Mouse (Mus musculus) testis, adult 2 months (tissue): ENCODE data around the gene Gm20388. TPM values are rescaled to one million over a fixed set of nuclear protein-coding genes. Genes with fewer than 3 reads are reported as not detected.

Experiments
- H3K27ac ChIP-seq: fragments of 200-500 bp; 2 replicates; pipeline ENCODE4 v1.5.1; 2012; ENCODE audit warnings: low read depth, low read length; ENCODE audit not compliant: control insufficient read depth, insufficient read depth
- H3K27me3 ChIP-seq: fragments of 200-500 bp; 2 replicates; pipeline ENCODE4 v1.6.1; 2012; ENCODE audit warnings: mild to moderate bottlenecking, low read length, moderate library complexity; ENCODE audit not compliant: control insufficient read depth, insufficient read depth
- H3K36me3 ChIP-seq: fragments of 200-500 bp; 2 replicates; pipeline ENCODE4 v1.6.1; 2012; ENCODE audit warnings: mild to moderate bottlenecking, low read length; ENCODE audit not compliant: control insufficient read depth, insufficient read depth
- H3K4me1 ChIP-seq: fragments of 200-500 bp; 2 replicates; pipeline ENCODE4 v1.6.1; 2012; ENCODE audit warnings: low read length; ENCODE audit not compliant: control insufficient read depth, insufficient read depth
- H3K4me3 ChIP-seq: fragments of 200-500 bp; 2 replicates; pipeline ENCODE4 v1.5.1; 2012; ENCODE audit warnings: low read depth, mild to moderate bottlenecking, low read length, moderate library complexity, mixed read lengths; ENCODE audit not compliant: control insufficient read depth
- CTCF ChIP-seq: fragments of 200-500 bp; IDR thresholded peaks from 2 replicates; pipeline ENCODE4 v1.5.1; 2012; ENCODE audit warnings: low read depth, mild to moderate bottlenecking, inconsistent platforms, low read length, moderate library complexity; ENCODE audit not compliant: control insufficient read depth, insufficient read depth, insufficient replicate concordance
- POLR2A ChIP-seq: fragments of 200-500 bp; IDR thresholded peaks from 2 replicates; pipeline ENCODE4 v1.6.1; 2012; ENCODE audit warnings: low read depth, mild to moderate bottlenecking, inconsistent platforms, low read length, moderate library complexity; ENCODE audit not compliant: control insufficient read depth
- polyA plus RNA-seq: library from polyadenylated mRNA; depleted of rRNA; stranded (reverse); fragments of >200 nt; gene quantifications from 2 replicates; pipeline ENCODE4 v1.2.3, GENCODE M21; 2012

The Gm20388 gene
- polyA plus RNA-seq, 1 experiment = 5.6 TPM

GRCm38 (mm10) chr8:122407678-122408077 is 2497.0 kb downstream of the Gm20388 start:
- TF ChIP-seq CTCF (no peak), POLR2A (no peak)
- no peak overlapping the region for H3K4me3 ChIP-seq
- H3K4me1 ChIP-seq = no peaks in the 10 kb centered on the region
- no peaks in the 10 kb centered on the region for H3K27me3 ChIP-seq
- H3K27ac ChIP-seq = no peak overlapping the region
- peaks cover 13% of the 10 kb centered on the region for H3K36me3 ChIP-seq

GRCm38 (mm10) chr8:122414311-122414710 is 2503.7 kb downstream of the Gm20388 start:
- no peaks in the 10 kb centered on the region for H3K4me1 ChIP-seq
- TF ChIP-seq POLR2A = no peak
- no peak for TF ChIP-seq CTCF
- no peaks in the 10 kb centered on the region for H3K27me3 ChIP-seq
- H3K27ac ChIP-seq = no peak overlapping the region
- peaks cover 16% of the 10 kb centered on the region for H3K36me3 ChIP-seq
- no peak overlapping the region for H3K4me3 ChIP-seq

DNA sequence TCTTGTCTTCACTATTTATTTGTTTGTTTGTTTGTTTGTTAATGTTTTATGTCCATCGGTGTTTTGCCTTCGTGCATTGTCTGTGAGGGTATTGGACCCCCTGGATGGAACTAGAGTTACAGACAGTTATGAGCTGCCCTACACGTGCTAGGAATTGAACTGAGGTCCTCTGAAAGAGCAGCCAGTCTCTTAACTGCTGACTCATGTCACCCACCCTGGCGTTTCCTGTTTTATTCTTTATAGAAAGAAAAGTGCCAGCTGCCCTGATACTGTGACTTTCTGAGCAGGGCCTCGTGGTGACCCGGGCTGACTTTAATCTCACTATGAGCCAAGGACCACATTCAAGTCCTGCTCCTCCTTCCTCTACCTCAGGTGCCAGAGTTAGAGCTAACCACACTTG is 2504.9 kb downstream of the Gm20388 start:
- H3K27me3 ChIP-seq = no peaks in the 10 kb centered on the region
- no peak overlapping the region for H3K4me3 ChIP-seq
- peaks cover 13% of the 10 kb centered on the region for H3K36me3 ChIP-seq
- no peak overlapping the region for H3K27ac ChIP-seq
- TF ChIP-seq CTCF (no peak), POLR2A (no peak)
- no peaks in the 10 kb centered on the region for H3K4me1 ChIP-seq

GRCm38 (mm10) chr8:122419881-122420555 is 2509.4 kb downstream of the Gm20388 start:
- TF ChIP-seq POLR2A = no peak
- TF ChIP-seq CTCF = no peak
- no peak overlapping the region for H3K27ac ChIP-seq
- no peak overlapping the region for H3K4me3 ChIP-seq
- H3K36me3 ChIP-seq = 0 out of 2 replicates have a peak, but pooled peaks cover 2% of the 10 kb centered on the region
- no peaks in the 10 kb centered on the region for H3K4me1 ChIP-seq
- no peaks in the 10 kb centered on the region for H3K27me3 ChIP-seq

DNA sequence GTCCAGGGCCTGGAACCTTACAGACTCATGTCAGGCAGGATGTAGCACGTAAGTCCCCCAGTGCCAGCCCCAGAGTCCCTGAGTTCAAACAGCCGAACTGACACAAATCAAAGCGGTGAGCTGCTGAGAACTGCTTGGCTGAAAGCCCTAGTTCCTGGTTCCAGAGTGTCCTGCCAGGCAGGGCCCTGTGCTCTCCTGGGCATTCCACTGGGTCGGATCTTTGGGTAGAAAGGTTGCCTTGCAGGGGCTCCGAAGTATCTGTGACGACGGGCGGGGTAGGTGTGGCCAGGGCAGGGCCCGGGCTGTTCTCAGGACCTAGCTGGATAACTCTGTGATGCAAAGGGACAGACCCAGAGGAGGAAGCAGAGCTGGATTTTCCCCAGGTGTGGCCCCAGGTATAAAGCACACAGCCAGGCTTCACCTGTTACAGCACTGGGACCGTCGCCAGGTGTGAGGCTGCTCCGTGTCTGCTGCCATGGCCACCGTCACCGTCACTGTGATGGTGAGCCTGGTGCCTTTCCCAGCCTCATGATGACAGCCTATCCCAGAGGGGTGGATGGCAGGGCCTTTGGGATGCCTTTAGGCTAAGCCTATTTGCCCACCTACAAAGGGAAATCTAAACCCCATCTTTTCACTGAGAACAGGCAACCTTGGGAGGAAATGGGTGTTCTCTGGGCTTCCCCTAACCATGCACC is 2510.9 kb downstream of the Gm20388 start, which contains the start of gene Il17c:
Gene Il17c, plus strand, starts transcription at position 645 of the 695 bp plus-strand sequence.
- Histone ChIP-seq H3K4me1 (no peaks in the 10 kb centered on the region), H3K27ac (no peak within 1 kb of the TSS), H3K4me3 (no peak within 1 kb of the TSS), H3K27me3 (no peaks in the 10 kb centered on the region), H3K36me3 (no peaks in the 10 kb centered on the region)
- TF ChIP-seq POLR2A (no peak), CTCF (no peak)

GRCm38 (mm10) chr8:122423217-122423616 is 2512.6 kb downstream of the Gm20388 start:
- H3K4me3 ChIP-seq = no peak overlapping the region
- H3K27me3 ChIP-seq = no peaks in the 10 kb centered on the region

DNA sequence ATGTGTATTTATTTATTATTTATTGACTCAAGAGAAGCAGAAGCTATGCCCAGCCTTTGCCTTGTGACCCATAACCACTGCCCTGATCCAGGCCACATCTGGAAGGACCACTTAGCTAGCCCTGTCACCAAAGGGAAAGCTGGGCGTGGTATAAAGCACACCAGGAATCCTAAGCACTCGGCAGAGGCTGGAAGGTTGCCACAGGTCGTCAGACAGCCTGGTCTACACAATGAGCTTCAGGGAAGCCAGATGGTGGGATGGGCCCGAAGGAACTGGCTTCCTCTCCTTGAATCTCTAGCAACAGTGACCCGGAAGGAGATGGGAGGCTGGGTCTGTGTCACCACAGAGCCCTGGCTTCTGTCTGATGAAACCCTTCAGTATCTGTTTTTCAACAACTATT is 2513.0 kb downstream of the Gm20388 start:
- no peak for TF ChIP-seq POLR2A
- TF ChIP-seq CTCF = no peak
- H3K36me3 ChIP-seq = no peaks in the 10 kb centered on the region
- no peak overlapping the region for H3K4me3 ChIP-seq
- H3K4me1 ChIP-seq = no peaks in the 10 kb centered on the region
- no peaks in the 10 kb centered on the region for H3K27me3 ChIP-seq
- no peak overlapping the region for H3K27ac ChIP-seq

More at GRCm38 (mm10) chr8:122423217-122423616, 2512.6 kb downstream of the Gm20388 start:
- H3K27ac ChIP-seq = no peak overlapping the region
- TF ChIP-seq CTCF (no peak), POLR2A (no peak)
- H3K36me3 ChIP-seq = no peaks in the 10 kb centered on the region
- H3K4me1 ChIP-seq = no peaks in the 10 kb centered on the region
